Mouse (Mus musculus): ENCODE results near the gene Tmem74b. TPM values are rescaled to one million over a fixed set of nuclear protein-coding genes. Genes with fewer than 3 reads are reported as not detected.
A peak's percentile ranks its signal among the peaks of the same experiment; 100 is the strongest.

Gene Tmem74b
- polyA plus RNA-seq, 1 experiment = 0.84 TPM

DNA sequence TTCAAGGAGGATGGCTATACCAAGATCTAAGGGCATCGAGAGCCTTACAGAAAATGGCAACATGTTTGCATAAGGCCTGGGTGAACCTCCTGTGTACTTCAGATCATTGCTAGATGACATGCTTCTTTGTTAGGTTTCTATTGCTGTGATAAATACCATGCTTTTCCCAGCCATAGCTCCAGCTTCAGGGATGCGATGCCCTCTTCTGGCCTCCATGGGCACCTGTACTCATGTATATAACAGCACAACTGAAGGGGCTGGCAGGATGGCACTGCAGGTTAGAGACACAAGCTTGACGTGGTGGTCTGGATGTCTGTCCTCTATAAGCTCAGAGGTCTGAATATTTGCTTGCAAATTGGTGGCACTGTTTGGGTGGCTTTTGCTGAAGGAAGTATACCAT lies 19.5 kb upstream of the Tmem74b start:
- no peak overlapping the region for H3K27ac ChIP-seq (ENCODE audit: control insufficient read depth, insufficient read depth, low read depth, low read length)
- H3K4me1 ChIP-seq (ENCODE audit: control insufficient read depth, insufficient read depth, low read length) = no peaks in the 10 kb centered on the region
- peak; percentile 17; the same call in 1 of the 2 replicates for TF ChIP-seq CTCF (IDR thresholded peaks at IDR 0.05; ENCODE audit: control insufficient read depth, insufficient read depth, insufficient replicate concordance, low read depth, low read length)
- TF ChIP-seq POLR2A (IDR thresholded peaks at IDR 0.05; ENCODE audit: control insufficient read depth, low read depth, low read length) = no peak
- H3K27me3 ChIP-seq (ENCODE audit: control insufficient read depth, insufficient read depth, low read length) = no peaks in the 10 kb centered on the region
- H3K36me3 ChIP-seq (ENCODE audit: control insufficient read depth, insufficient read depth, low read length) = no peaks in the 10 kb centered on the region
- H3K4me3 ChIP-seq (ENCODE audit: control insufficient read depth, low read depth, low read length) = no peak overlapping the region

DNA sequence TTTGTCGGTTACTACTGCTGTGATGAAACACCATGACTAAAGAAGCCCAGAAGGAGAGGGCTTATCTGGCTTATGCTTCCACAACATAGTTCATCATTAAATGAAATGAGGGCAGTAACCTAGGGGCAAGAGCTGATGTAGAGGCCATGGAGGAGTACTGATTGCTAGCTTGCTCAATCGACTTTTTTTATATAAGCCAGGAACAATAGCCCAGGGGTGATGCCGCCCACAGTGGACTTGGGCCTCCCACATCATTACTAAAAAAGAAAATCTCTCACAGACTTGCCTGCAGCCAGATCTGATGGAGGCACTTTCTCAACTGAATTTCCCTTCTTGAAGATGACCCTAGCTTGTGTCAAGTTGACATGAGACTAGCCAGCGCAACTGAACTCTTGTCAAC lies 18.8 kb upstream of the Tmem74b start:
- Histone ChIP-seq H3K27ac (ENCODE audit: control insufficient read depth, insufficient read depth, low read depth, low read length) (no peak overlapping the region), H3K36me3 (ENCODE audit: control insufficient read depth, insufficient read depth, low read length) (no peaks in the 10 kb centered on the region), H3K4me3 (ENCODE audit: control insufficient read depth, low read depth, low read length) (no peak overlapping the region), H3K27me3 (ENCODE audit: control insufficient read depth, insufficient read depth, low read length) (no peaks in the 10 kb centered on the region), H3K4me1 (ENCODE audit: control insufficient read depth, insufficient read depth, low read length) (no peaks in the 10 kb centered on the region)
- TF ChIP-seq POLR2A (IDR thresholded peaks at IDR 0.05; ENCODE audit: control insufficient read depth, low read depth, low read length) (no peak), CTCF (IDR thresholded peaks at IDR 0.05; ENCODE audit: control insufficient read depth, insufficient read depth, insufficient replicate concordance, low read depth, low read length) (no peak)

DNA sequence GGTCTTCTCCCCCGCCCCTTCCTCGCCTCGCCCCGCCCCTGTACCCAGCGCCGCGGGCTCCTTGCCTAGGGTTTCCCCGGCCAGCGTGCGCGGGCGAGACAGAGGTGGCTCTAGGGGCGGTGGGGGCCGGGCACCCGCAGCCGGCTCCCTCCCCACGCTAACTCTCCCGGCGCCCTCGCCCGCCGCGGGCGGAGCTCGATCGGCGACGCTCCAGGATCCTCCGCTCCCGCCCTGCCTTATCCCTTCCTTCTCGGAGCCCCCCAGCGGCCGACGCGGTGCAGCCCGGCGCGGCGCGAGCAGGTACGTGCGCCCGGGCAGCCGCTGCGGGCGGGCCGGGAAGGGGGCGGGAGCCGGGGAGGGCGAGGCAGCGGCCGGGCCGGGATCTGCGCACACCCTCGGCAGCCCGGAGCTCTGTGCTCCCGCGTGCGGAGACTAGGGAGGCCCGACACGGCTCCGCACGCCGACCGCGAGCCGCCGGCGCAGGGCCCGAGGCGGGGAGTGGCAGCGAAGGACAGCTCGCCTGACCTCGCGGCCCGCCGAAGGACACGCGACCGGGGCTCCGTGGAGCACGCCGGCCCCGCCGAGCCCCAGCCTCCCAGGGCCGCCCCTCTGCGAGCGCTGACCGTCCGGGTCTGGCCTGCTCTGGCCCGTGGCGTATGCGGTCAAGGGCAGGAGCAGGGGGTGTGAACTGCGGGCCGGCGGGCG lies 490 bp downstream of the Tmem74b start:
- Histone ChIP-seq H3K27me3 (ENCODE audit: control insufficient read depth, insufficient read depth, low read length) (no peaks in the 10 kb centered on the region; the same call in 1 of the 2 replicates), H3K4me3 (ENCODE audit: control insufficient read depth, low read depth, low read length) (peak overlapping the region; percentile 72), H3K27ac (ENCODE audit: control insufficient read depth, insufficient read depth, low read depth, low read length) (no peak overlapping the region), H3K4me1 (ENCODE audit: control insufficient read depth, insufficient read depth, low read length) (peaks cover 10% of the 10 kb centered on the region), H3K36me3 (ENCODE audit: control insufficient read depth, insufficient read depth, low read length) (no peaks in the 10 kb centered on the region)
- TF ChIP-seq CTCF (IDR thresholded peaks at IDR 0.05; ENCODE audit: control insufficient read depth, insufficient read depth, insufficient replicate concordance, low read depth, low read length) = no peak
- TF ChIP-seq POLR2A (IDR thresholded peaks at IDR 0.05; ENCODE audit: control insufficient read depth, low read depth, low read length) = no peak

DNA sequence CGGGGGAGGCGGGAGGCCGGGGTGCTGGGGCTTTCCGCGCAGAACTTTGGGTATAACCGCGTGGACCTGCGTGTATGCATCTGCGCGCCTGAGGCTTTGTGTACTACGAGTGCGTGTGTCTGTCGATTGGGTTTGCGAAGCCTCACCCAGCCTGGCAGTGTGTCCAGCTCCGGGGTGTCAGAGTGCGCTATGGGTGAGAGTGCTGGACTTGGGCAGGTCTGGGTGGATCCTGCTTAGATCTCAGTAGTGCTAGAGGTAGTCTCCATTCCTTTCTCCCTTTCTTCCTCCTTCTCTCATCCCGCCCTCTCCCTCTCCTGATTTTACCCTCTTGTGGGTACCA lies 1.0 kb downstream of the Tmem74b start:
- H3K27ac ChIP-seq (ENCODE audit: control insufficient read depth, insufficient read depth, low read depth, low read length) = no peak overlapping the region

DNA sequence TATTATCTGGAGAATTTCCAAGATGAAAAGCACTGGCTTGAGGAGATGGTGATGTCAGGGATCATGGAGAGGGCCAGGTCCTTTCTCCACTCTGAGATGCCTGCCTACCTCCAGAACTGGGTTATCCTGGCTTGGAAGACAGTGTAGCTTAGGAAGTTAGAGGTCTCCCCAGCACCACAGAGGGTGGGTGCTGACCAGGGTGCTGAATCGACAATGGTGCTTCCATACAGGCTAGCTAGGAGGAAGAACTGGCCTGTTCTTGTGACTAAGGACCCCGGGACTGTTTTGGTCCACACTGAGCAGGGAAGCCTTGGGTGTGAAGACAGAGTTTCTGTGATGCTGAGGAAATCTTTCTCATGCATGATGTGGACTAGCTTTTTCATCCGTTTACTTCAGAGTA lies 10.8 kb downstream of the Tmem74b start:
- Histone ChIP-seq H3K36me3 (ENCODE audit: control insufficient read depth, insufficient read depth, low read length) (no peaks in the 10 kb centered on the region), H3K27ac (ENCODE audit: control insufficient read depth, insufficient read depth, low read depth, low read length) (no peak overlapping the region), H3K27me3 (ENCODE audit: control insufficient read depth, insufficient read depth, low read length) (no peaks in the 10 kb centered on the region), H3K4me1 (ENCODE audit: control insufficient read depth, insufficient read depth, low read length) (no peaks in the 10 kb centered on the region), H3K4me3 (ENCODE audit: control insufficient read depth, low read depth, low read length) (no peak overlapping the region)
- no peak for TF ChIP-seq CTCF (IDR thresholded peaks at IDR 0.05; ENCODE audit: control insufficient read depth, insufficient read depth, insufficient replicate concordance, low read depth, low read length)
- TF ChIP-seq POLR2A (IDR thresholded peaks at IDR 0.05; ENCODE audit: control insufficient read depth, low read depth, low read length) = no peak

More for the DNA sequence above, 1.0 kb downstream of the Tmem74b start:
- TF ChIP-seq POLR2A (IDR thresholded peaks at IDR 0.05; ENCODE audit: control insufficient read depth, low read depth, low read length) = no peak; the same call in 1 of the 2 replicates
- no peak for TF ChIP-seq CTCF (IDR thresholded peaks at IDR 0.05; ENCODE audit: control insufficient read depth, insufficient read depth, insufficient replicate concordance, low read depth, low read length)
- H3K4me1 ChIP-seq (ENCODE audit: control insufficient read depth, insufficient read depth, low read length) = peaks cover 10% of the 10 kb centered on the region
- H3K4me3 ChIP-seq (ENCODE audit: control insufficient read depth, low read depth, low read length) = peak overlapping the region; percentile 40
- no peaks in the 10 kb centered on the region for H3K36me3 ChIP-seq (ENCODE audit: control insufficient read depth, insufficient read depth, low read length)
- no peaks in the 10 kb centered on the region; the same call in 1 of the 2 replicates for H3K27me3 ChIP-seq (ENCODE audit: control insufficient read depth, insufficient read depth, low read length)

DNA sequence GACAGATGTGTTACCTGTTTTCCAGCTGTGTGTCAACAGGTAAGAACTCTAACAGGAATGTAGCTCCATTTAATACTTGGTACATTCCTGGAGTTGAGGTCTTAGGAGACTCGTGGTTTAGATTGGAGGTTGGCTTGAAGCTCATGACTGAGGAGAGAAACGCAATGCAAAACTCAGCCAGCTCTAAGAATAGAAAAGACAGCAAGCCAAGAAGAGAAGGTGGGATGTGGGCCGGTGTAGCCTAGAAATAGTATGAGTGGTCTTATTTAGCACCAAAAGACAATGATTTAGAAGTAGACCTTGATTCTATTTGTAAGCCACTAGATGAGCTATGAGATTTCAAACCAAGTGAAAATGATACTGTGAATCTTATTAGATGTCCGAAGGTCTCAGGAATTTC lies 13.7 kb downstream of the Tmem74b start:
- no peak overlapping the region for H3K27ac ChIP-seq (ENCODE audit: control insufficient read depth, insufficient read depth, low read depth, low read length)
- H3K4me1 ChIP-seq (ENCODE audit: control insufficient read depth, insufficient read depth, low read length) = no peaks in the 10 kb centered on the region
- no peaks in the 10 kb centered on the region; the same call in 1 of the 2 replicates for H3K36me3 ChIP-seq (ENCODE audit: control insufficient read depth, insufficient read depth, low read length)
- H3K4me3 ChIP-seq (ENCODE audit: control insufficient read depth, low read depth, low read length) = no peak overlapping the region
- TF ChIP-seq CTCF (IDR thresholded peaks at IDR 0.05; ENCODE audit: control insufficient read depth, insufficient read depth, insufficient replicate concordance, low read depth, low read length) (no peak), POLR2A (IDR thresholded peaks at IDR 0.05; ENCODE audit: control insufficient read depth, low read depth, low read length) (no peak)
- H3K27me3 ChIP-seq (ENCODE audit: control insufficient read depth, insufficient read depth, low read length) = no peaks in the 10 kb centered on the region

DNA sequence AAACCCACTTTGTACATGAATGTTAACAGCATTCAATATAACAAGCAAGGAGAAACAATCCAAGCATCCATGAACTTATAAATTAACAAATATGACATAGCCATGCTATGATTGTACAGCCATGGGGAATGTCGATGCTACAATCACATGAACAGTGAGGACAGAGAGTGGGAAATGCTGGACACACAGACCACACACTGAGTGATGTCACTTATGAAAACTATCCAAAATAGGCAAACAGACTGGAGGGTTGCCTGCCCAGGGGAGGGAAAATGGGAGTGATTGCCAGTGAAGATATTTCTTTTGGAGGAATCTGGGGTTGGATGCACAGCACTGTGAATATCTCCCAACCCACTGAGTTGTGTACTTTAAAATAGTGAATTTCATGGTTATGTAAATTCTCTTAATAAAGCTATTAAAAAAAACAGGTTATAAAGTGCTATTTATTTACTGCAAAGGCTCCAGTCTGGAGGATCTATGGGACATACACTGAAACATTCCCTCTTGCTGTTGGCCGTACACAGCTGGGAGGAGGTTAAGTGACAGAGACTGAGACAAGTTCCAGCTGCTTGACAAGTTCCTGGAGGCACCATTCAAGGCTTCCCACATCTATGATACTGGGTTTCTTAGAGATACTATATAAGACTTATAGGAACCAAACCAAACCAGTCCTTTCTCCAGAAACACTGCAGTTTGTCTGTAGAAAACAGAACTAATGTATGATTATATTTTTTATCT lies 14.7 kb downstream of the Tmem74b start:
- no peaks in the 10 kb centered on the region for H3K27me3 ChIP-seq (ENCODE audit: control insufficient read depth, insufficient read depth, low read length)
- no peaks in the 10 kb centered on the region; the same call in 1 of the 2 replicates for H3K36me3 ChIP-seq (ENCODE audit: control insufficient read depth, insufficient read depth, low read length)
- no peaks in the 10 kb centered on the region for H3K4me1 ChIP-seq (ENCODE audit: control insufficient read depth, insufficient read depth, low read length)
- H3K27ac ChIP-seq (ENCODE audit: control insufficient read depth, insufficient read depth, low read depth, low read length) = no peak overlapping the region
- no peak overlapping the region for H3K4me3 ChIP-seq (ENCODE audit: control insufficient read depth, low read depth, low read length)
- TF ChIP-seq POLR2A (IDR thresholded peaks at IDR 0.05; ENCODE audit: control insufficient read depth, low read depth, low read length) (no peak), CTCF (IDR thresholded peaks at IDR 0.05; ENCODE audit: control insufficient read depth, insufficient read depth, insufficient replicate concordance, low read depth, low read length) (no peak)

Data from testis, adult 2 months (tissue).